Mouse (Mus musculus): ENCODE data around the gene Gm21304.

DNA sequence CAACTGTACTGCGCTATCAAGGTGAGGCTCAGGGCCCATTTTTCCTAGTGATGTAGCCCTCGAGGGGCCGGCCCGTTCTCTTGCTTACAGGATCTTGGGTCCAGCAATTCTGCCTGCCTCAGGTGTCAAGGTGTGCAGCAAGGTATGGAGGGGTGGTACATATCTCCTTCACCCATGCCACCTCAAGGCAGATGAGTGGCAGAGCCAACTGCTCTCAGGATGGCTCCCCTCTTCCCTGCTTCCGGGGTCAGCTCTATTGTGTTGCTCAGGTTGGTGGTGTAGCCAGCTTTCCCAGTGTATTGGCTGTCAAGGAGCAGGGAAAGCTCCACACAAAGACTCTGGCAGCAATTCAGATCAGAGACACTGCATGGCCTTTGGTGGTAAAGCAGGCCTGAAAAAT, 46.2 kb downstream of the Gm21304 start:
- TF ChIP-seq CTCF (IDR thresholded peaks at IDR 0.05; ENCODE audit: extremely low read depth, insufficient read length, insufficient replicate concordance, low read depth, low read length) (no peak), POLR2A (IDR thresholded peaks at IDR 0.05; ENCODE audit: low read depth, low read length) (no peak)

Data from small intestine, adult 2 months (tissue).